Mouse (Mus musculus): ENCODE data around the gene Rbfox3.

DNA sequence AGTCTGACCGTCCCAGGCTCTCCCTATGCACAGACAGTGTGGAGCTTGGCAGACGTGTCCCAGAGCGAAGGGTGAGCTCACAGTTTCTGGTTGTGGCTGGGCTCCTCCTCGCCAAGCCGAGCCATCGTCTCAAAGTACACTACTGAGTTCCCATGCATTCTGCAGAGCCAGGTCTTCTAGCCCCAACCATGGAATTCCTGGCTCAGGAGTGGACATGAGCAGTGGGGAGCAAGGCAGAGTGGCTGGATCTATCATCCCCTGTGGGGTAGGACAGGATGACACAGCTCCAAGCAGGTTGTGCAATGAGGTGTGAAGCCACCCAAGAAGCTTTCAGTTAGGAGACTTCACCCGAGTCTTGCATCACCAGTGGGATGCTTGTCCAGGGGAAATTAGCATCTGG lies 338.4 kb downstream of the Rbfox3 start:
- TF ChIP-seq MYOG (IDR thresholded peaks at IDR 0.05; ENCODE audit: control insufficient read depth in 1 of 3, insufficient read depth in 1 of 3, insufficient read length in 2 of 3, low read depth in 2 of 3) (no peak), MAX (IDR thresholded peaks at IDR 0.05; ENCODE audit: low read depth) (no peak), POLR2A (IDR thresholded peaks at IDR 0.05; ENCODE audit: insufficient read length, low read depth) (no peak), TCF12 (IDR thresholded peaks at IDR 0.05; ENCODE audit: insufficient read depth, poor library complexity, severe bottlenecking) (no peak), USF1 (IDR thresholded peaks at IDR 0.05; ENCODE audit: low read depth) (no peak)

All from myocyte (in vitro differentiated cells).